Mouse (Mus musculus): ENCODE data around the gene Nras. TPM values are rescaled to one million over a fixed set of nuclear protein-coding genes. Genes with fewer than 3 reads are reported as not detected.

Gene Nras
- polyA plus RNA-seq, 1 experiment, result 8.6 TPM

GRCm38 (mm10) chr3:103107565-103108240, 49.6 kb downstream of the Nras start:
- Histone ChIP-seq H3K4me3 (ENCODE audit: low read depth, low read length) (no peak overlapping the region), H3K36me3 (ENCODE audit: control insufficient read depth, insufficient read depth, low read length) (no peaks in the 10 kb centered on the region), H3K27ac (ENCODE audit: insufficient read depth, low read depth, low read length) (no peak overlapping the region), H3K27me3 (ENCODE audit: control insufficient read depth, insufficient read depth, low read length) (no peaks in the 10 kb centered on the region), H3K4me1 (ENCODE audit: control insufficient read depth, insufficient read depth, insufficient read length, low read length) (no peaks in the 10 kb centered on the region)
- TF ChIP-seq POLR2A (IDR thresholded peaks at IDR 0.05; ENCODE audit: low read depth, low read length) (no peak), CTCF (IDR thresholded peaks at IDR 0.05; ENCODE audit: extremely low read depth, insufficient read length, insufficient replicate concordance, low read depth, low read length) (no peak)
- WGBS, result 87% methylated on average over 7 of the region's 7 CpGs

- H3K4me1 ChIP-seq (ENCODE audit: control insufficient read depth, insufficient read depth, insufficient read length, low read length), result no peaks in the 10 kb centered on the region
- no peaks in the 10 kb centered on the region for H3K36me3 ChIP-seq (ENCODE audit: control insufficient read depth, insufficient read depth, low read length)
- no peak overlapping the region for H3K4me3 ChIP-seq (ENCODE audit: low read depth, low read length)
- no peak overlapping the region for H3K27ac ChIP-seq (ENCODE audit: insufficient read depth, low read depth, low read length)
- WGBS, result 59% methylated on average over 5 of the region's 5 CpGs
- TF ChIP-seq CTCF (IDR thresholded peaks at IDR 0.05; ENCODE audit: extremely low read depth, insufficient read length, insufficient replicate concordance, low read depth, low read length) (no peak), POLR2A (IDR thresholded peaks at IDR 0.05; ENCODE audit: low read depth, low read length) (no peak)
- no peaks in the 10 kb centered on the region for H3K27me3 ChIP-seq (ENCODE audit: control insufficient read depth, insufficient read depth, low read length)
Observed at GRCm38 (mm10) chr3:103112216-103112615, 54.1 kb downstream of the Nras start.

Other genes starting within 250 kb of the Nras start
- not detected in 2 replicates for gene Sycp1, start 122.2 kb upstream of the Nras start, polyA plus RNA-seq (2012; rRNA removed)
- gene Nr1h5, start 94.2 kb upstream of the Nras start, polyA plus RNA-seq (2012; rRNA removed), result not detected in 2 replicates
- gene Sike1, start 62.6 kb upstream of the Nras start, polyA plus RNA-seq (2012; rRNA removed), result 5.1 and 10.8 TPM in 2 replicates
- gene Csde1, start 37.9 kb upstream of the Nras start, polyA plus RNA-seq (2012; rRNA removed), result 4.1 and 9.2 TPM in 2 replicates
- not detected in 2 replicates for gene Ampd1, start 15.7 kb downstream of the Nras start, polyA plus RNA-seq (2012; rRNA removed)
- 0.08 and 0.15 TPM in 2 replicates for gene Dennd2c, start 44.3 kb downstream of the Nras start, polyA plus RNA-seq (2012; rRNA removed)
- gene Bcas2, start 113.4 kb downstream of the Nras start, polyA plus RNA-seq (2012; rRNA removed), result 7.1 and 10.2 TPM in 2 replicates
- 2.3 and 4.7 TPM in 2 replicates for gene Trim33, start 221.0 kb downstream of the Nras start, polyA plus RNA-seq (2012; rRNA removed)

Data from small intestine, adult 2 months (tissue).